8 mouse cellular contexts compared by ENCODE assay signal in the genomic region with DNA sequence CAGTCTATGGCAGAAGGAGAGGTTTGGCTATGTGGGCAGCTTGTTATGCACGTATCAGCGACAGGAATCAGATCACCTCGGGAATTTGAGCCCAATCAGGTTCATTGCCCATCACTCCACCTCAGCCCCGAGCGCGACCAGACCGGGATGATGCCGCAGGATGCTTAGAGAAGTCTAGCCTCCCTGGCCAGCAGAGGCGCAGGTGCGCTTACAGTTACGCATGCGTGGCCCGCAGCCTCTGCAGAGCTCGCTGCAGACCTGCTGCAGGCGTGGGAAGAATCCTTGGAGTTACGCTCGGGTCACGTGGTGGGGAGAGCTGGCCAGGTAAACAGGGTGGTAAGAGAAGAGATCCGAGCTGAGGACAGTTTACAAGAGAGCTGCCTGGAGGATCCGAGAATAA. TPM values are rescaled to one million over a fixed set of nuclear protein-coding genes. Genes with fewer than 3 reads are reported as not detected.
DNase-seq lines count a peak whose midpoint lies in the region; ATAC-seq and TF ChIP-seq lines count a peak whose summit lies in the region.

No protein-coding gene starts in this region.

- DNase-seq in A20 (ENCODE audit: low read depth, low spot score): peak; percentile 65
- peak; percentile 95 for DNase-seq in ES-CJ7 (ENCODE audit: low read depth, low spot score)
- peak; percentile 69 for DNase-seq in embryonic facial prominence, embryonic 10.5 days (ENCODE audit: low spot score)
- DNase-seq in left cerebral cortex, postnatal 14 days (ENCODE audit: low spot score in 2 of 2): peak; percentile 79 to 80
- DNase-seq in stomach, postnatal 0 days (ENCODE audit: low spot score): peak; percentile 85
- no peak for DNase-seq in adipocyte (ENCODE audit: low spot score)

- WGBS in embryonic facial prominence, embryonic 10.5 days: 3% methylated on average over 20 of the region's 20 CpGs
- WGBS in hindbrain, embryonic 16.5 days: 4% methylated on average over 20 of the region's 20 CpGs
- 2% methylated on average over 20 of the region's 20 CpGs for WGBS in midbrain, embryonic 13.5 days
- 1% methylated on average over 20 of the region's 20 CpGs for WGBS in stomach, postnatal 0 days

- intact Hi-C loops in left cerebral cortex, postnatal 14 days (cut with DNase I): loop anchor here (5.0 to 10.0 kb wide), 2 partner anchors 35 to 147 kb away; partner anchors contain the start of gene Fpgs

- no peaks in the 10 kb centered on the region for H3K36me3 ChIP-seq in embryonic facial prominence, embryonic 10.5 days (replicated peaks)
- H3K36me3 ChIP-seq in hindbrain, embryonic 16.5 days (ENCODE audit: control insufficient read depth, insufficient read depth, low read length): no peaks in the 10 kb centered on the region
- H3K36me3 ChIP-seq in midbrain, embryonic 13.5 days: no peaks in the 10 kb centered on the region
- no peaks in the 10 kb centered on the region for H3K36me3 ChIP-seq in stomach, postnatal 0 days (ENCODE audit: control insufficient read depth, insufficient read depth, low read length)

- peak overlapping the region; percentile 44 for H3K4me2 ChIP-seq in hindbrain, embryonic 16.5 days (ENCODE audit: low read length)
- peak overlapping the region; percentile 38 for H3K4me2 ChIP-seq in midbrain, embryonic 13.5 days (replicated peaks)
- no peak overlapping the region; the same call in 1 of the 2 replicates for H3K4me2 ChIP-seq in stomach, postnatal 0 days (replicated peaks; ENCODE audit: low read depth)

- peaks cover 25% of the 10 kb centered on the region for H3K4me1 ChIP-seq in embryonic facial prominence, embryonic 10.5 days
- H3K4me1 ChIP-seq in hindbrain, embryonic 16.5 days (ENCODE audit: control insufficient read depth, insufficient read depth, low read depth, low read length): no peaks in the 10 kb centered on the region; the same call in 1 of the 2 replicates
- H3K4me1 ChIP-seq in midbrain, embryonic 13.5 days (replicated peaks): peaks cover 10% of the 10 kb centered on the region
- no peaks in the 10 kb centered on the region for H3K4me1 ChIP-seq in stomach, postnatal 0 days (replicated peaks; ENCODE audit: control insufficient read depth, insufficient read depth)

- H3K27me3 ChIP-seq in embryonic facial prominence, embryonic 10.5 days (replicated peaks; ENCODE audit: low read depth, poor library complexity, severe bottlenecking): peaks cover 26% of the 10 kb centered on the region
- H3K27me3 ChIP-seq in hindbrain, embryonic 16.5 days (replicated peaks; ENCODE audit: control insufficient read depth, insufficient read depth, low read length): no peaks in the 10 kb centered on the region
- peaks cover 25% of the 10 kb centered on the region; the same call in 1 of the 2 replicates for H3K27me3 ChIP-seq in midbrain, embryonic 13.5 days
- H3K27me3 ChIP-seq in stomach, postnatal 0 days (ENCODE audit: control insufficient read depth, insufficient read depth, low read length): no peaks in the 10 kb centered on the region

- peak; percentile 68 for TF ChIP-seq CTCF in stomach, postnatal 0 days (IDR thresholded peaks at IDR 0.05; ENCODE audit: low read depth)

- no peak overlapping the region for H3K27ac ChIP-seq in embryonic facial prominence, embryonic 10.5 days (replicated peaks)
- no peak overlapping the region for H3K27ac ChIP-seq in hindbrain, embryonic 16.5 days (ENCODE audit: low read depth, low read length)
- no peak overlapping the region for H3K27ac ChIP-seq in midbrain, embryonic 13.5 days
- no peak overlapping the region for H3K27ac ChIP-seq in stomach, postnatal 0 days (replicated peaks)

- no peak for TF ChIP-seq EP300 in stomach, postnatal 0 days (optimal IDR thresholded peaks at IDR 0.05)

- H3K9me3 ChIP-seq in embryonic facial prominence, embryonic 10.5 days: no peaks in the 10 kb centered on the region
- no peaks in the 10 kb centered on the region for H3K9me3 ChIP-seq in hindbrain, embryonic 16.5 days (ENCODE audit: control insufficient read depth, low read length)
- H3K9me3 ChIP-seq in midbrain, embryonic 13.5 days: no peaks in the 10 kb centered on the region
- no peaks in the 10 kb centered on the region for H3K9me3 ChIP-seq in stomach, postnatal 0 days (ENCODE audit: control insufficient read depth, low read length)

- peak overlapping the region; percentile 30; the same call in 1 of the 2 replicates for H3K4me3 ChIP-seq in embryonic facial prominence, embryonic 10.5 days
- H3K4me3 ChIP-seq in hindbrain, embryonic 16.5 days (ENCODE audit: low read length): peak overlapping the region; percentile 0; the same call in 1 of the 2 replicates
- H3K4me3 ChIP-seq in midbrain, embryonic 13.5 days (replicated peaks): peak overlapping the region; percentile 8; the same call in 1 of the 2 replicates
- no peak overlapping the region for H3K4me3 ChIP-seq in stomach, postnatal 0 days (ENCODE audit: low read depth, low read length)

- ATAC-seq in hindbrain, embryonic 16.5 days: peak; percentile 47
- peak; percentile 44; the same call in 1 of the 2 replicates for ATAC-seq in midbrain, embryonic 13.5 days
- peak; percentile 77 for ATAC-seq in stomach, postnatal 0 days (ENCODE audit: low FRiP score, low TSS enrichment)

- H3K9ac ChIP-seq in hindbrain, embryonic 16.5 days (ENCODE audit: low read depth, low read length): peak overlapping the region; percentile 11; the same call in 1 of the 2 replicates
- peak overlapping the region; percentile 40; the same call in 1 of the 2 replicates for H3K9ac ChIP-seq in midbrain, embryonic 13.5 days (replicated peaks)
- no peak overlapping the region for H3K9ac ChIP-seq in stomach, postnatal 0 days (ENCODE audit: low read length)

RNA-seq across cellular contexts. Expression of gene Stxbp1, which starts 5.1 kb away (rescaled TPM):
- 24.4 and 25.1 TPM in 2 replicates for polyA plus RNA-seq in embryonic facial prominence, embryonic 10.5 days (2016; fragmentation: Nextera tagmentation; extraction: Ambion mirVana)
- polyA plus RNA-seq in hindbrain, embryonic 16.5 days (2015; fragmentation: Nextera tagmentation; extraction: Ambion mirVana): 357 and 362 TPM in 2 replicates
- total RNA-seq in left cerebral cortex, postnatal 14 days (2021): 1,000 to 10,000 TPM; 1,032 to 1,038 TPM
- polyA plus RNA-seq in midbrain, embryonic 13.5 days (2015; fragmentation: Nextera tagmentation; extraction: Ambion mirVana): 165 and 168 TPM in 2 replicates
- 9.3 and 9.5 TPM in 2 replicates for polyA plus RNA-seq in stomach, postnatal 0 days (2015; fragmentation: Nextera tagmentation; extraction: Ambion mirVana)

RNA-seq across cellular contexts. Expression of gene Fam129b, which starts 23.8 kb away (rescaled TPM):
- 43.9 and 46.4 TPM in 2 replicates for polyA plus RNA-seq in embryonic facial prominence, embryonic 10.5 days (2016; fragmentation: Nextera tagmentation; extraction: Ambion mirVana)
- 31.7 and 37.0 TPM in 2 replicates for polyA plus RNA-seq in hindbrain, embryonic 16.5 days (2015; fragmentation: Nextera tagmentation; extraction: Ambion mirVana)
- total RNA-seq in left cerebral cortex, postnatal 14 days (2021): 10 to 100 TPM; 20.0 to 21.0 TPM
- polyA plus RNA-seq in midbrain, embryonic 13.5 days (2015; fragmentation: Nextera tagmentation; extraction: Ambion mirVana): 20.9 and 27.5 TPM in 2 replicates
- polyA plus RNA-seq in stomach, postnatal 0 days (2015; fragmentation: Nextera tagmentation; extraction: Ambion mirVana): 90.7 and 101 TPM in 2 replicates
